Mouse (Mus musculus): Measurements from ENCODE around the gene Mrps22. TPM values are rescaled to one million over a fixed set of nuclear protein-coding genes. Genes with fewer than 3 reads are reported as not detected.

The Mrps22 gene
- 38.7 and 47.0 TPM in 2 replicates for polyA plus RNA-seq (2012; rRNA removed)

DNA sequence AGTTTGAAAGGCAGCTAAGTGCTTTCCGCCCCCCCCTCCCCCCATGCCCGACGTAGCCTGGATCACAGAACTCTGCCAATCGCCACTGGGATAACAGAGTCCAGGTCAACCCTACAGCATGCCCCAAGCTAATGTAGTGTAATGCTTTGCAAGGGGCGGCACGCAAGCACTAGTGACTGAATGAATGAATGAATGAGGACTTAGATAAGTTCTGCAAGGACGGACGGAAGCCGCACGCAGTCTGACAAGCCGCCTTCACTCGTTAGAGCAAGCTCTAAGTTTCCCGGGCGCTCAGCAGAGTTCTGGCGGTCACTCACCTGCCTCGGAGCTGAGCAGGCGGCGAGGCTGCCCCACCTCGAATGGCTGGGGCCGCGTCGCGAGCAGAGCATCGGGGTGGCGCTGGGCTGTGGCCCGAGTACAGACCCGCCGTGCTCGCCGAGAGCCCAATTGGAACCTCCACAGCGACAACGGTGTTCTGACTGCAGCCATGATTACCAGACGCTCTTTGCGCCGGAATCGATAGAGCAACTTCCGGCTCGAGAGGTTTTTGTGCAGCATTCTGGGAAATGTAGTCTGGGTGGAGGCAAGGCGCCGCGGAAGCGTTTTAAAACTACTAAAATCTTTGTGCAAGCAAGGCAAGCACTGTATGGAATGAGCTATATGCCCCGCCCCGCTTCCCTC, at the start of gene Mrps22:
Gene Mrps22 (minus strand): TSS at position 505 of the 681 bp plus-strand sequence.

GRCm38 (mm10) chr9:98563137-98564126, 38.0 kb downstream of the Mrps22 start, which contains the start of gene Copb2:
TSS of gene Copb2 (plus strand) at chr9:98563721.

Other genes with a start within 250 kb of the Mrps22 start
- gene Rbp1, start 178.7 kb downstream of the Mrps22 start, polyA plus RNA-seq (2012; rRNA removed), result 59.9 and 64.3 TPM in 2 replicates
- 0.43 and 0.64 TPM in 2 replicates for gene Rbp2, start 115.5 kb downstream of the Mrps22 start, polyA plus RNA-seq (2012; rRNA removed)
- gene Copb2, start 37.9 kb downstream of the Mrps22 start, polyA plus RNA-seq (2012; rRNA removed), result 107 and 111 TPM in 2 replicates
- gene Prr23a1, start 240.8 kb upstream of the Mrps22 start, polyA plus RNA-seq (2012; rRNA removed), result 0.11 TPM in 1 of 2 replicates, not detected in the other